Mouse (Mus musculus) liver, adult 2 months (tissue): ENCODE measurements around the gene Gm20388.

Experiments used
- CTCF ChIP-seq: fragments of 200-500 bp; IDR thresholded peaks from 2 replicates; pipeline ENCODE4 v1.5.1; 2011; ENCODE audit warnings: low read depth, low read length, control low read depth
- POLR2A ChIP-seq: fragments of 200-500 bp; IDR thresholded peaks from 2 replicates; pipeline ENCODE4 v1.6.1; 2011; ENCODE audit warnings: low read length, control low read depth; ENCODE audit not compliant: insufficient read depth; ENCODE audit errors: extremely low read depth

- TF ChIP-seq POLR2A: no peak
- TF ChIP-seq CTCF: no peak
These were observed 1458.2 kb downstream of the Gm20388 start for GRCm38 (mm10) chr8:121368799-121369198.
